Mouse (Mus musculus) lung, adult 2 months (tissue): ENCODE data around the gene Nuak1.

ENCODE experiments used
- CTCF ChIP-seq: fragments of 200-500 bp; IDR thresholded peaks from 2 replicates; pipeline ENCODE4 v1.5.1; 2011; ENCODE audit warnings: mild to moderate bottlenecking, low read length, control low read depth; ENCODE audit not compliant: insufficient read depth
- POLR2A ChIP-seq: fragments of 200-500 bp; IDR thresholded peaks from 2 replicates; pipeline ENCODE4 v1.6.1; 2011; ENCODE audit warnings: low read depth, mild to moderate bottlenecking, control low read depth, low read length, borderline replicate concordance; ENCODE audit errors: extremely low read depth

GRCm38 (mm10) chr10:84381276-84381798 is 59.1 kb downstream of the Nuak1 start:
- TF ChIP-seq CTCF (no peak), POLR2A (no peak)
